Mouse (Mus musculus) urinary bladder, postnatal 25 days (tissue): ENCODE measurements around the gene Ahnak.
"Not testable (repeated sequence)": the region's sequence is repeated elsewhere in the genome, so short reads cannot be mapped to it uniquely, and the experiment has no call there.

Source experiments
- DNase-seq: peaks from one replicate; pipeline ENCODE4 v3.0.0; 2022; ENCODE audit warnings: low spot score

Gene Ahnak

DNA sequence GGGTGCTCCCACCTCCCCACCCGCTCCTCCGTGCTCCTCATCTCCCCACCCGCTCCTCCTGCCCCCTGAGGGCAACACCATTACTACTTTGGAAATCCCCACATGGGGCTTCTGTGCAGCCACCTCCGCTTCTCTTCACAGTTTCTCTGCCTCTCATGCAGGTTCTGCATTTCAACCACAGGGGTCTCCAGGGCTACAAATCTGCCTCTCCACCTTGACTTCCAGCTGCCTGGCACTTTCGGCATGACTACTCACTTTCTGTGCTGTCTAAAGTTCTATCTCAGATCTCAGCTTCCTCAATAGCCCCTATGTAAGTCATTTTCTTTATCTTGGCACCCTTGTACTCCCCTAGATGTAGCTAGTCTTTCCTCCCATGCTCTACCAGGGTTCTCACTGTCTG, 78.2 kb downstream of the Ahnak start:
- DNase-seq: no peak

GRCm38 (mm10) chr19:9069687-9070307, 80.7 kb downstream of the Ahnak start:
- no peak for DNase-seq

GRCm38 (mm10) chr19:9070316-9070715, 81.2 kb downstream of the Ahnak start:
- DNase-seq: no peak

- DNase-seq: no peak
Observed at GRCm38 (mm10) chr19:9071456-9072156, 82.5 kb downstream of the Ahnak start.

DNA sequence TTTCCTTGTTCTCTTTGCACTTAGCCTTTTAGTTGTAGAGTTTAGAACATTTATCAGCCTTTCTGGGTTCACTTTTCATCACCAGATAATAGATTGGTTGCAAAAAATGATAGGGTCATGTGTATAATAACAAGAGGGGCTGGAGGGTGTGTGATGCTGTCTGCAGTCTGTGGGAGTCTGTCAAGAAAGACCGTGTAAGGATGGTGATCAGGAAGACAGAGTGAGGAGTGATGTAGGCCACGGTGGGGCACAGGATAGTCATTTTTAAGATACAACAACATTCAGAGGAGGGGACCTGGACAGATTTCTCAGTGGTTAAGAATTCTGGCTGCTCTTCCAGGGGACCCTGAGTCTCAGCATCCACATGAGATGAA, 83.1 kb downstream of the Ahnak start:
- no peak for DNase-seq

- DNase-seq: no peak
Observed at GRCm38 (mm10) chr19:9073776-9074411, 84.8 kb downstream of the Ahnak start.

- no peak for DNase-seq
Observed at GRCm38 (mm10) chr19:9074424-9074823, 85.3 kb downstream of the Ahnak start.

DNA sequence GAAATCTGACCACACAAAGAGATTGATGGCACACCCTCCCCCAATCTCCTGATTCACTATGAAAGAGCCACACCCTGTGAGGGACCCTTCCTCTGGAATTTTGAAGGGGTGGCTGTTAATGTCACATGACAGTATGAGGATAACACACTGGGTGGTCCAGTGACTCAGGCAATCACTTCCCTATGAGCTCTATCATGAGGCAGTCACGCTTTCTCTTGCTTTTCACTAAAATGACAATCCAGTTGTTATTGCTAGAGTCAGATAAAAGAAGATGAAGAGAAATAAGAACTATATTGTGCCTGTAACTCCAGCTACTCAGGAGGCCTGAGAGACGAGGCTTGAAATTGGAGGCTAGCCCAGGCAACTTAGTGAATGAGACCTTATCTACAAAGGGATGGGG, 86.5 kb downstream of the Ahnak start:
- no peak for DNase-seq

GRCm38 (mm10) chr19:9076035-9076434, 87.0 kb downstream of the Ahnak start:
- no peak for DNase-seq

GRCm38 (mm10) chr19:9076982-9077660, 88.0 kb downstream of the Ahnak start:
- DNase-seq: no peak

DNA sequence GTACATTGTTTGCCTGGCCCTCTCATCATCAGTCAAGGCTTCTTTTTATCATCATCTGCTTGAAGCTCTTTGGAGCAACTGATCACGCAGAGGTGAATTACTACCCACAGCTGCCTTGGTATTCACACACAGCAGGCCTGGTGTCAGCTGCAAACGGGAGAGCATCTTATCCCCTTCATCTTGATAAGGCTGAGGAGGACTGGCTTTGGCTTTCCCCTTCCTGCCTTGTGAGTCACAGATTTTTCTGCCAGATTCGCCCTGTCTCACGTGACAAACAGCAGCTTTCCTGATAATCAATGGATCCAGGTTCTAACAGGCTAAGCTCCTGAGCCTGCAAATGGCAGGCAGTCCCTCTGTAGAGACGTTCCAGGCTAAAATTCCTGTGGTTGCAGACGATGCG, 90.8 kb downstream of the Ahnak start:
- no peak for DNase-seq

GRCm38 (mm10) chr19:9081311-9082190, 92.5 kb downstream of the Ahnak start:
- DNase-seq: no peak

- peak; percentile 85 for DNase-seq
Observed at GRCm38 (mm10) chr19:9082191-9083009, 93.3 kb downstream of the Ahnak start.

DNA sequence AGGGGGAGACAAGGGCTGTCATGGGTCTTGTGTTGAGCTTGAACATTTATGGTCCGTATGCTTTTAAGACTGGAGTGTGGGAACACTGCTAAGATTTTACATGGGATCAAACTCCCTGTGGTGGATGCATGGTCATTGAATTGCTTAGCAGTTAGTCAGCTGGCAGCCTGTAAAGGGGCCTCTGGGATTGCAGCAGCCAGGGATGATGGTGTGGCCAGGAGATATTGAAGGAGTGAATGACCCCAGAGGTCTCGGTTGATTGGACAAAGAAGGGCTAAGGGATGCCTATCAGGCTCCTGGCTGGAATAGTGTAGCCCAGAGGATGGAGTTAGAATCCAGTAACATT, 93.9 kb downstream of the Ahnak start:
- no peak for DNase-seq

GRCm38 (mm10) chr19:9083892-9084291, 94.8 kb downstream of the Ahnak start:
- not testable (repeated sequence) for DNase-seq

DNA sequence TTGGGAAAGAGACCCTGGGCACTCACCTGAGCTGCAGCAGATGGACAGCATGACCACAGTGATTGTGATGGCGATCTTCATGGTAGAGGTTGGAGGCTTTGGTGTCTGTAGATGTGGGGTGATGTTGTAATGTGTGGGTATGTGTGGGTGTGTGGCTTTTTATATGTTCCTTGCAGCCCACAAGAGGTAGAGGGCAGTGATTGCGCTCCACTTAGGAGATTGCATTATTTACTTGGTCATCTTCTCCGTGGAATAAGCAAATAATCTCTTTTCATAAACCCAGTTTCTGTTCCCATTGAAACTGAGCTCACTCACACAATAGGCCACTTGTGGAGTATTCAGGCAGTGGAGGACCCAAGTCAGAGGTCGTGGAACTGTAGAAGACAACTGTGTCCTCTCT, 98.7 kb downstream of the Ahnak start, which contains the start of gene Scgb1a1:
Scgb1a1 (minus strand) TSS at position 138 of the 400 bp plus-strand sequence.
- DNase-seq: no peak

- no peak for DNase-seq
Observed at GRCm38 (mm10) chr19:9090191-9090590, 101.1 kb downstream of the Ahnak start.

DNA sequence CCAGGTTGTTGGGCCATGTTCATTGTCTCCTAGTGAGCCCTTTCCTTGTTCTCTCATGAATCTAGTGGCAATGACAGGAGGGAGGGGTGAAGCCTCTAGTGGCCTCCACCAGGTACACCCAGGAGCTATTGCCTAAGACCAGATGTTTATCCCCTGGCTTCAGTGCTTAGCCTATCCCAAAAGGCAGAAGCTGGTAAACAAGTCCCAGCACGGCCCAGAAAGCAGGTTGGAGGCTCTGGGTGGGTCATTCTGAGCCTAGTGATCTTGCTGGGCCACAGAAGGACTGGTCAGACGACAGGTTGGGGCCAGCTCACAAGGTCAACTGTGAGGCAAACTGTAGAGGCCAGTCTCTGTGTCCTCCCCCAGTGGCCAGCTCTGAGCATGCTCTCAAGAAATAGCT, 101.6 kb downstream of the Ahnak start:
- no peak for DNase-seq

DNA sequence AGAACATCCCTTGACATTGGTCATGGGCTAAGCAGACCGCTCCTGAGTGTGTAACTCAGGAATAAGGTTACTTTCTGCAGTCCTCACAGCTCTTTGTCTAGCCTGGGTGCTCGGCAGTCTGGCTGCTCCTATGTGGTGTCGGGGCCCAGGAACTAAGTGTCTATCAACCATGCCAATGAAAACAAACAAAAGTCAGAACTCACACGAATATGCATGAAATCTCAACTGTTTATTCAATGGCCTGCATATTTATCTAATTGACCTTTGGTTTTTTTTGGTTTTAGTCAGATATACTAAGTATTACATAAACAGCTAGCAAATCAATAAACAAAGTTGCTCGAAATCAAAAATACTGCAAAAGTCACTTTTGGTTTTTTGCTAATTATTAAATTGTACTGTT, 106.0 kb downstream of the Ahnak start:
- DNase-seq: no peak

DNA sequence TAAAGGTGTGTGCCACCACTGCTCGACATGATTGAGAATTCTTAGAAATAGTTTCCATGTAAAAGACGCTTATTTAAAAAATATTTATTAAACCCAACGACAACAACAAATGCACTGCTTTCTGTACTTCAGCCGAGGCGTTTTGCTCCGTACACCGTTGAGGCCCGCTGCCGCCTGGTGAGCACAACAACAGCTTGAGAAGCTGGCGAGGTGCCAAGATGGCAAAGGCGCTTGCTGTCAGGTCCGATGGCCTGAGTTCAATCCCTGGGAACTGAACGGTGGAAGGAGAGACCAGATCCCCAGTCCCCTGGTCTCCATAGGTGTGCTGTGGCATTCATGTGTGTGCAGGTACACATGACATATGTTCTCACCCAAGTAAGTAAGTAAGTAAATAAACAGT, 108.4 kb downstream of the Ahnak start:
- DNase-seq: no peak

DNA sequence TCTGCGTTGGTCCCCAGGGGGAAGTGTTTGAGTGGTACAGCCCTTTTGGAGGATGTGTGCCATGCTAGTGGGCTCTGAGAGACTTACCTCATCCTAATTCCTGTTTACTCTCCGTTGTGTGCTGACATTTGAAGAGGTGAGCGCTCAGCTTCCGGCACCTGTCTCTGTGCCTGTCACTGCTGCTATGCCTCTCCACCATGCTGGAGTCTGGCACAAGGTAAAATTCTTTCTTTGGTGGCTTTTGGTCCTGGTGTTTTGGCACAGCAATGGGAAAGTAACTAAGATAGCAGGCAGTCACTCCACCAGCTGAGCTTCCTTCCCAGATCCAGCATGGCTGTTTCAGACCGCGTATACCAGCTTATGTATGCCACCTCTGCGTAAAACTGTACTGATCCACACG, 110.7 kb downstream of the Ahnak start:
- DNase-seq: no peak
